Mouse (Mus musculus): ENCODE data around the gene Il22ra1. TPM values are rescaled to one million over a fixed set of nuclear protein-coding genes. Genes with fewer than 3 reads are reported as not detected.

Il22ra1 gene
- polyA plus RNA-seq, 1 experiment, result not detected

GRCm38 (mm10) chr4:135780255-135780654 lies 52.3 kb downstream of the Il22ra1 start:
- peaks cover 63% of the 10 kb centered on the region for H3K27me3 ChIP-seq (replicated peaks)
- no peaks in the 10 kb centered on the region; the same call in 1 of the 2 replicates for H3K4me1 ChIP-seq
- TF ChIP-seq GATA1 (IDR thresholded peaks at IDR 0.05; ENCODE audit: borderline replicate concordance, low read length), result no peak
- TF ChIP-seq FLI1 (IDR thresholded peaks at IDR 0.05; ENCODE audit: low read length), result no peak
- 0 out of 2 replicates have a peak, but pooled peaks cover 5% of the 10 kb centered on the region for H3K9me3 ChIP-seq
- no peaks in the 10 kb centered on the region for H3K36me3 ChIP-seq (replicated peaks; ENCODE audit: low read length)
- no peak overlapping the region for H3K4me3 ChIP-seq (replicated peaks)

GRCm38 (mm10) chr4:135781304-135781703 lies 53.3 kb downstream of the Il22ra1 start:
- Histone ChIP-seq H3K36me3 (replicated peaks; ENCODE audit: low read length) (no peaks in the 10 kb centered on the region), H3K4me1 (no peaks in the 10 kb centered on the region; the same call in 1 of the 2 replicates), H3K4me3 (replicated peaks) (no peak overlapping the region), H3K27me3 (replicated peaks) (peaks cover 60% of the 10 kb centered on the region), H3K9me3 (0 out of 2 replicates have a peak, but pooled peaks cover 5% of the 10 kb centered on the region)
- no peak for TF ChIP-seq FLI1 (IDR thresholded peaks at IDR 0.05; ENCODE audit: low read length)

GRCm38 (mm10) chr4:135786581-135786980 lies 58.6 kb downstream of the Il22ra1 start:
- Histone ChIP-seq H3K9me3 (0 out of 2 replicates have a peak, but pooled peaks cover 5% of the 10 kb centered on the region), H3K4me1 (no peaks in the 10 kb centered on the region; the same call in 1 of the 2 replicates), H3K4me3 (replicated peaks) (no peak overlapping the region), H3K36me3 (replicated peaks; ENCODE audit: low read length) (no peaks in the 10 kb centered on the region), H3K27me3 (replicated peaks) (peaks cover 51% of the 10 kb centered on the region)
- no peak for TF ChIP-seq GATA1 (IDR thresholded peaks at IDR 0.05; ENCODE audit: borderline replicate concordance, low read length)
- no peak for TF ChIP-seq FLI1 (IDR thresholded peaks at IDR 0.05; ENCODE audit: low read length)

- TF ChIP-seq FLI1 (IDR thresholded peaks at IDR 0.05; ENCODE audit: low read length) (no peak), GATA1 (IDR thresholded peaks at IDR 0.05; ENCODE audit: borderline replicate concordance, low read length) (no peak)
- H3K27me3 ChIP-seq (replicated peaks), result peaks cover 54% of the 10 kb centered on the region
- no peaks in the 10 kb centered on the region for H3K4me1 ChIP-seq
- H3K36me3 ChIP-seq (replicated peaks; ENCODE audit: low read length), result no peaks in the 10 kb centered on the region
- H3K4me3 ChIP-seq (replicated peaks), result no peak overlapping the region
- 0 out of 2 replicates have a peak, but pooled peaks cover 5% of the 10 kb centered on the region for H3K9me3 ChIP-seq
Measured at GRCm38 (mm10) chr4:135787271-135787670, 59.3 kb downstream of the Il22ra1 start.

- H3K9me3 ChIP-seq, result no peaks in the 10 kb centered on the region
- TF ChIP-seq FLI1 (IDR thresholded peaks at IDR 0.05; ENCODE audit: low read length) (no peak), GATA1 (IDR thresholded peaks at IDR 0.05; ENCODE audit: borderline replicate concordance, low read length) (no peak)
- H3K36me3 ChIP-seq (replicated peaks; ENCODE audit: low read length), result no peaks in the 10 kb centered on the region
Measured at GRCm38 (mm10) chr4:135789135-135789534, 61.2 kb downstream of the Il22ra1 start.

GRCm38 (mm10) chr4:135792821-135793220 lies 64.8 kb downstream of the Il22ra1 start:
- peaks cover 67% of the 10 kb centered on the region for H3K27me3 ChIP-seq (replicated peaks)
- no peaks in the 10 kb centered on the region for H3K4me1 ChIP-seq
- H3K9me3 ChIP-seq, result no peaks in the 10 kb centered on the region
- H3K36me3 ChIP-seq (replicated peaks; ENCODE audit: low read length), result no peaks in the 10 kb centered on the region
- H3K4me3 ChIP-seq (replicated peaks), result no peak overlapping the region
- TF ChIP-seq GATA1 (IDR thresholded peaks at IDR 0.05; ENCODE audit: borderline replicate concordance, low read length) (no peak), FLI1 (IDR thresholded peaks at IDR 0.05; ENCODE audit: low read length) (no peak)

More at GRCm38 (mm10) chr4:135789135-135789534, 61.2 kb downstream of the Il22ra1 start:
- no peaks in the 10 kb centered on the region for H3K4me1 ChIP-seq
- H3K4me3 ChIP-seq (replicated peaks), result no peak overlapping the region
- H3K27me3 ChIP-seq (replicated peaks), result peaks cover 59% of the 10 kb centered on the region

GRCm38 (mm10) chr4:135797931-135798330 lies 70.0 kb downstream of the Il22ra1 start:
- Histone ChIP-seq H3K27me3 (replicated peaks) (peaks cover 45% of the 10 kb centered on the region), H3K9me3 (no peaks in the 10 kb centered on the region; the same call in 1 of the 2 replicates), H3K36me3 (replicated peaks; ENCODE audit: low read length) (no peaks in the 10 kb centered on the region), H3K4me3 (replicated peaks) (no peak overlapping the region), H3K4me1 (peaks cover 14% of the 10 kb centered on the region)
- TF ChIP-seq GATA1 (IDR thresholded peaks at IDR 0.05; ENCODE audit: borderline replicate concordance, low read length), result no peak
- TF ChIP-seq FLI1 (IDR thresholded peaks at IDR 0.05; ENCODE audit: low read length), result no peak

- Histone ChIP-seq H3K36me3 (replicated peaks; ENCODE audit: low read length) (no peaks in the 10 kb centered on the region), H3K4me1 (peaks cover 18% of the 10 kb centered on the region), H3K9me3 (peaks cover 14% of the 10 kb centered on the region), H3K4me3 (replicated peaks) (no peak overlapping the region), H3K27me3 (replicated peaks) (peaks cover 31% of the 10 kb centered on the region)
- TF ChIP-seq GATA1 (IDR thresholded peaks at IDR 0.05; ENCODE audit: borderline replicate concordance, low read length) (no peak), FLI1 (IDR thresholded peaks at IDR 0.05; ENCODE audit: low read length) (no peak)
Measured at GRCm38 (mm10) chr4:135801543-135801942, 73.6 kb downstream of the Il22ra1 start.

Other genes with a start within 250 kb of the Il22ra1 start
- gene Stpg1, start 233.4 kb upstream of the Il22ra1 start, polyA plus RNA-seq (2012; ENCODE audit: insufficient read depth, low replicate concordance), result 3.6 and 4.5 TPM in 2 replicates
- 50.7 and 286 TPM in 2 replicates for gene Nipal3, start 233.1 kb upstream of the Il22ra1 start, polyA plus RNA-seq (2012; ENCODE audit: insufficient read depth, low replicate concordance)
- gene Grhl3, start 154.5 kb upstream of the Il22ra1 start, polyA plus RNA-seq (2012; ENCODE audit: insufficient read depth, low replicate concordance), result not detected in 2 replicates
- not detected in 2 replicates for gene Ifnlr1, start 41.9 kb upstream of the Il22ra1 start, polyA plus RNA-seq (2012; ENCODE audit: insufficient read depth, low replicate concordance)
- not detected in 2 replicates for gene Myom3, start 31.5 kb downstream of the Il22ra1 start, polyA plus RNA-seq (2012; ENCODE audit: insufficient read depth, low replicate concordance)
- gene Srsf10, start 127.6 kb downstream of the Il22ra1 start, polyA plus RNA-seq (2012; ENCODE audit: insufficient read depth, low replicate concordance), result 81.0 and 110 TPM in 2 replicates
- 6.2 TPM in 1 of 2 replicates, not detected in the other for gene Pnrc2, start 145.7 kb downstream of the Il22ra1 start, polyA plus RNA-seq (2012; ENCODE audit: insufficient read depth, low replicate concordance)
- gene Cnr2, start 167.2 kb downstream of the Il22ra1 start, polyA plus RNA-seq (2012; ENCODE audit: insufficient read depth, low replicate concordance), result 1.3 and 4.9 TPM in 2 replicates
- gene Fuca1, start 192.6 kb downstream of the Il22ra1 start, polyA plus RNA-seq (2012; ENCODE audit: insufficient read depth, low replicate concordance), result 19.9 and 22.2 TPM in 2 replicates
- 27.0 and 31.8 TPM in 2 replicates for gene Hmgcl, start 218.3 kb downstream of the Il22ra1 start, polyA plus RNA-seq (2012; ENCODE audit: insufficient read depth, low replicate concordance)
- 71.2 and 91.8 TPM in 2 replicates for gene Gale, start 235.6 kb downstream of the Il22ra1 start, polyA plus RNA-seq (2012; ENCODE audit: insufficient read depth, low replicate concordance)
- 295 and 453 TPM in 2 replicates for gene Lypla2, start 244.5 kb downstream of the Il22ra1 start, polyA plus RNA-seq (2012; ENCODE audit: insufficient read depth, low replicate concordance)

All from megakaryocyte, embryonic 14.5 days (primary cell).